Mouse (Mus musculus): ENCODE data around the gene Scn1b.

DNA sequence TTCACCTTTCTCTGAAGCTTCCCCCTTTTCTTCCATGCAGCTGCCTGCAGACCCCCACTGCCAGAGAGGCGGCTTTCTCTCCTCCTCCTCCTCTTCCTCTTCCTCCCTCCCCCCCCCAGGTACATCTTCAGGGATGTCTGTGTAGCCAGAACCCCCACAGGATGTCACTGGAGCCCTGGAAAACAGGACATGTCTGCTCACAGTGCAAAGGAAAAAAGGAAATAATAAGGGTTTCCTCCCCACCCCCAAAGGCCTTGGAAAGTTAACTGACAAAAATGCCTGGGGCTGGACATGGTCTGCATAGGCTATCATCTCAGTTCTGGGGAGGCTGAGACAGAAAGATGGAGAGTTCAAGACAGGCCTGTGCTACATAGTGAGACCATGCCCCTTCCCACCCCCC is 45.7 kb downstream of the Scn1b start:
- TF ChIP-seq POLR2A (IDR thresholded peaks at IDR 0.05; ENCODE audit: borderline replicate concordance, low read depth, low read length) (no peak), CTCF (IDR thresholded peaks at IDR 0.05; ENCODE audit: low read depth, low read length) (no peak)
